Mouse (Mus musculus): ENCODE data around the gene Fbxw11.
"Not testable (repeated sequence)": the region's sequence is repeated elsewhere in the genome, so short reads cannot be mapped to it uniquely, and the experiment has no call there.

Gene Fbxw11

DNA sequence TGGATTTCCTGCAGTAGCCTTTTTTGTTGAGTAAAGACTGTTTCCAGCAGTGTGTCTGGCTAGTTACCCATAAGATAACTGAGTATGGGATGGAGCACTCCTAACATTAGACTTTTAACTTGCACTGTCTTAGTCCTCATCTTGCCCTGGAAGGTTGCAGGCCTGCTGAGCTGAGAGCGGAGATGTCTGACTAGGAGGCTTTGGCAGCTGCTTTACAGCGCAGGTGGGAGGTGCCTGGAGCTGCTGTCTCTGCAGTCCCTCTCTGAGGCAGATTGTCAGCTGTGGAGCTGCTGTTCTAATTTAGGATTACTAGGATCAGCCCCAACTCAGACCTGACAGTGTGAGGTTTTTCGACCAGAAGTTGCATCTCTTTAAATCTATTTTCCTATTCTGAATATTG is 34.3 kb downstream of the Fbxw11 start:
- DNase-seq (ENCODE audit: low spot score), result no peak

DNA sequence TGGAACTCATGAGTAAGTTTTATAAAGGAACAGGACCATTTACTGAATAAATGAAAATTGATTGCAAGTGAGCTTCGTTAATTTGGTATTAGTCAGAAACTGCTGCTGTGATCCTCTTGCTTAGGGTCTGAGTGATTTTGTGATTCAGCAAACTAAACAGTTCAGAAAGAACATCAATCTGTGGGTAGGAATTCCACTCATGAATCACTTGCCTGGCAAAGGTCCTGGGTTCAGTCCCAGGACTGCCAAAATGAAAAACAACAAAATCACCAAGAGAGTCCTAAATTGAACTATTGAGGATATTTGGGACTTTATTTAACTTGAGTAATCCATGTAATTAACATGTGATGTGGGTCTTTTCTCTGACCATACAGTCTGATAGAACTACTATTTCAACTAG is 35.3 kb downstream of the Fbxw11 start:
- no peak for DNase-seq (ENCODE audit: low spot score)

DNA sequence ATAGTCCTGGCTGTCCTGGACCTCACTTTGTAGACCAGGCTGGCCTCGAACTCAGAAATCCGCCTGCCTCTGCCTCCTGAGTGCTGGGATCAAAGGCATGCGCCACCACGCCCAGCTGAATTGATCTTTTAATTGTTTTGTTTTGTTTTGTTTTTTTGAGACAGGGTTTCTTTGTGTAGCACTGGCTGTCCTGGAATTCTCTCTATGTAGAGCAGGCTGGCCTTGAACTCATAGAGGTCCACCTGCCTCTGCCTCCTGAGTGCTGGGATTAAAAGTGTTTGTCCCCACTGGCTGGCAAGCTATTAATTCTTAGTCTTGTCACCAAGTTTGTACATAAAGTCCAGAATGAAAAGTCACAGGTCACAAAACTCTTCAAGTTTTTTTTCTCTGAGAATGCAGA is 36.6 kb downstream of the Fbxw11 start:
- DNase-seq (ENCODE audit: low spot score), result not testable (repeated sequence)

DNA sequence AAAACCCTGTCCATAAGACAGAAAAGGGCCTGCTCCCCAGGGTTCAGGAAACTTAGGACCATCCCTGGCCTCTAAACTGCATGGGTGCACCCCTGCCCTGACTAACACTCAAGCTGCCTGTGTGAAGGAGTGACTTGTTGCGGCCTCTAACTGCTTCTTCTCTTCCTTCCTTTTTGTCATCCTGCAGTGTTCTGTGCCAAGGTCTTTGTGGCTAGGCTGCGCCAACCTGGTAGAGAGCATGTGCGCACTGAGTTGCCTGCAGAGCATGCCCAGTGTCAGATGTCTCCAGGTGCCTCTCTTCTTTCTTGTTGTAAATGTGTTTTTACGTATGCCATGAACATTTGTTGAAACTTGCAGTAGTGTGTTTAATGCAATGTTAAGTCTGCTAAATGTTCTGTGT is 37.5 kb downstream of the Fbxw11 start:
- DNase-seq (ENCODE audit: low spot score), result no peak

DNA sequence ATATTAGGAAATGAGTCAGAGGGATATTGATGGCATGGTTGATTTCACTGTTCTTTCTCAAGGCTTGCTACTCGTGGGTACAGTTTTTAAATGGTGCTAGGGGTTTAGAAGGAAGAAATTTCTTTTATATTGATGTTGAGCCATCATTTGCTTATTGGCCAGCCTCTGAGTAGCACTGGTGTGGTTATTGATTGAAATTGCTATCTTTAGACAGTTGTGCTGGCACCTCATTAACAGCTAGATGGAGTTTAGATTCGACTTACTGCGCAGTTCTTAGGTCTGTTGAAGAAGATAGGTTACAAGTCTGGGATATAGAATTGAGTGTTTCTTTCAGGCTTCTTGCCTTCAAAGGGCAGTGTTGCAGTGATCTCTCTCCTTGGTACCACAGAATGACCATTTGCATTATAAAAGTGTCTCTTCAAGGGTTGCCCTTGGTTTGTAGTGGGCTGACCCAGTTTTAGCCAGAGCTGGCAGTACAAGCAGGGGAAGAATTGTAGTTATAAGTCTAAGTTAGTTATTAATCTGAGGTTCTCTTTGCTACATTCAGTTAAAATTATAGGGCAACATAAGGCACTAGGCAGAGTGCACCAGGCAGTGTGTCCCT is 38.8 kb downstream of the Fbxw11 start:
- DNase-seq (ENCODE audit: low spot score), result no peak

DNA sequence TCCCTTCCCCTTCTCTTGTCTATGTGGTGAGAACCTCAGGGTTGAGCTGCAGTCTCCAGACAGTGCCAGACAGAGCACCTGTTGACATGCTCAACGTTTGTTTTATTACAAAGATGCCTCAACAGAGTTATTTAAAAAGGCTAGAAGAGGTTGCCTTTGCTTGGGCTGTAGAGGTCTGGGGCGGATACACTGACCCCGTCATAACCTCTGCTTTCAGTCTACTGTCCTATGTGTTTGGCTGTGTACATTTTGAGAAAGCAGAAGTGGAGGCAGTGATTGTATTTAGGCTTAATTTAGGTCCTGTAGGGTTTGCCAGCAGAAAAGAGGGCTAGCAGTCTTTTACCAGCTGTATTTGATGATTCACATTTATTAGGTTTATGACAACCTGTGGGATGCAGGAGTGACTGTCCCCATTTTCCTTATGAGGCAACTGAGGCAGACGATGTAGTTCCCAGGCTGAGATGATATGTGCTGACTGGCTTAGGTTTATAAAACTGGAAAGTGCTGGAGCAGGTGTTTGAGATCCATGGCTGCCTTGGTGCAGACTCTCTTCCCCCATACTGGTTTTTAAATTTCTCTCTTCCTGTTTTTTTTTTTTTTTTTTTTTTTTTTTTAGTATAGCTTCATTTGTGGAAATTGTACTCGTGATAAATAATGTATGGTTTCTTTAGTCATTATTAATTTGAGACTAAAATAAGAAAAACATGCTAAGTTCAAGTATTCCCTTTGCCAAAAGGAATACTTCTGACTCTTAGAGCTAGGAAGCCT is 40.0 kb downstream of the Fbxw11 start:
- no peak for DNase-seq (ENCODE audit: low spot score)

DNA sequence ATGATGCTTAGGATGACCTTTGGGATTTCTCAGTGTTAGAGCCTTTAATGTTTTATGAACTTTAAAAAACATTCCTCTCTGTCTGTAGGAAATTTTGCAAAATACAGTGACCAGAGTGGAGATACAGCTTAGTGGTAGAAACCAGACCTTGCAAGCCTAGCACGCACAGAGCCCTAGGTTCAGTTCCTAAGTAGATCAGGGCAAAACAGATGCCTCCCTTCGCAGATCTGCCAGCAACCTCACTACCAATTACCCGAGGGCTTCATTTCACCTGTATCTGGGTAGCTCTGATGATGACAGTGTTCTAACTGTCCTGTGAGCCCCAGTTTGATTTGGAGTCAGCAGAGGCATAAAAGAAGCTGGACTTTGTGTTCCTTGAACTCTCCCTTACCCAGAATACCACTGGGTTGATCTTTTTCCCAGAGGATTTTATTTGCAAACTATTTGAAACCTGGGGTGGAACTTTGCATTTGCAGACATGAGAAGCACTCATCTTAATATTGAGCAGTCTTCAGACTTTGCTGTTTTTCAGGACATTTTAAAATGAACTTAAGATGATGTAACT is 42.2 kb downstream of the Fbxw11 start:
- DNase-seq (ENCODE audit: low spot score), result no peak

DNA sequence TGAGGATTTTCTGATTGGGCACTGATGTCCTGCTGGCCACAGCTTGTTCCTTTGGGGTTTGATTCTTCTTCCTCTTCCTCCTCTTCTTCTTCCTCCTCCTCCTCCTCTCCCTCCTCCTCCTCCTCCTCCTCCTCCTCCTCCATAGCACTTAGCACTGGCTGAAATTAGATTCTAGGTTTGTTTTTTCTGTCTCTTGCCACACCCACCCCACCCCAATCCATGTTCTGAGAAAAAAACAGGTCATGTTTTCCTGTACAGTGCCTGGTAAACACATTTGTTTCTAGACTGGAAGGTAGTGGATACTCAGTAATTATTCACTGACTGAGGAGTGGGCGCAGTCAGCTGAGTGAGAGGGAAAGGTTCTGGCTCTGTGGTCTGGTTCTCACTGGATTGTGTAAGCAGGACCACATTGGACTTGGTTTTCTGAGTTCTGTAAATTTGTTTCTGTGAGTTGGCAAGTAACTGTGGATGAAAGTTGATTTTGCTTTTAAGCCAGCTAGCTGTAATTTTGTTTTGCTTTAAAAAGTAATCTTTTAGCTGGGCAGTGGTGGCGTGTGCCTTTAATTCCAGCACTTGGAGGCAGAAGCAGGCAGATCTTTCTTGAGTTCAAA is 45.8 kb downstream of the Fbxw11 start:
- DNase-seq (ENCODE audit: low spot score), result no peak

DNA sequence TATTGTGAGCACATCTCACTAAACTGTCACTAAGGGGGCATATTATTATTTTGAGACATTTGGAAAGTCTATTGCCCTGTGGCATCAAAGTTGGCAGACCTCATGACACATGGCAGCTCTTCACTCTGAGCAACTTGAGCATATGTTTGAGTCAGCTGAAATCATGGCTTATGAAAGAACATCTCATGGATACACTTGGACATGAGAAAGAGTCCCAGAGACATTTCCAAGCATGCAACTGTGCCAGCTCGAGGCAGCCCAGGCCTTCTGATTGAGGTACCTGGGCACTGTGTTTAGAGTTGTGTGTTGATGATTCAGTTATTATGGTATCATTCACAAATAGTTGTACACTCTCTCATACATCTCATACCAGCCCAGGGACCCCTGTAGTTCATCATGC is 47.0 kb downstream of the Fbxw11 start:
- DNase-seq (ENCODE audit: low spot score), result no peak

DNA sequence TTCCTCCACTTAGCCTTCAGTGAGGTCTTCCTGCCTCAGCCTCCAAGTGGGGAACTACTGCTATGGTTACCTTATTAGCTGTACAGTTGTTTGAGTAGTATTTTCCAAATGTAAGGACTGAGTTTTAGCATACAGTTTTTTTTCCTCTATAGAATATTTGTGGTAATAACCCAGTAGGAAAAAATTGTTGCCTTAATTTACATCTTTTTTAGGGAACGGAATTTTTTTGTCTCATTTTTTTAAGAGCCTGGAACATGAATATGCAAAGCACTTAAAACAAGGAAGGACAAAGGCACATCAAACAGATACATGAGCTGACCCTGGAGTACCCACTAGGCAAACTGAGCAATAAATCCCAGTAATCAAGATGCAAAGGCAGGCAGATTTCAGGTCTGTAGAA is 50.3 kb downstream of the Fbxw11 start:
- DNase-seq (ENCODE audit: low spot score), result no peak

DNA sequence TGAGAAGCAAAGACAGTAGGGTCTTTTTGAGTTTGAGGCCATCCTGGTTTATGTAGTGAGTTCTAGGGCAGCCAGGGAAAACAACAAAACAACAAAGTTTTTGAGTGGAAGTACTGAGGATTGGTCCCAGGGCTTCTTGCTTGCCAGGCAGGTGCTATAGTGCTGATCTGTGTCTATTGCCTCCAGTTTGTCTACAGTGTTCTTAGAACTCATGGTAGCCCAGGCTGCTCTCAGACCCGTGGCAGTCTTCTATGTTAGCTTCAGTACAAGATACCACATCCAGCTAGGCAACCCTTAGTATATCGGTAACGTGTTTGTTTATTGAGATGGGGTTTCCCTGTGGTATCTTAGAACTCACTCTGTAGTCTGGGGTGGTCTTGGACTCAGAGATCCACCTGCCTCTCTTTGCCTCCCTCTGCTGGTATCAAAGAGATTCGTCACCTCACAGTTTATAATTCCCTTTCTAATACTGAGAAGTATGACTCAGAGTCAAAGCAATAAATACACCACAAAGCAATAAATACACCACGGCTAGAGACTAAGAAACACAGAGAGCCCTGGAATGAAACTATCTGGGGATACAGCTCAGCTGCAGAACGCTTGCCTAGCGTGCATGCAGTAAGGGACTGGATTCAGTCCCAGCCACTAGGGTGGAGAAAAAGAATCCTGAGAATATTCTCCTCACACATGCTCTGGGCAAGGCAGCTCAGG is 51.1 kb downstream of the Fbxw11 start:
- DNase-seq (ENCODE audit: low spot score), result no peak

DNA sequence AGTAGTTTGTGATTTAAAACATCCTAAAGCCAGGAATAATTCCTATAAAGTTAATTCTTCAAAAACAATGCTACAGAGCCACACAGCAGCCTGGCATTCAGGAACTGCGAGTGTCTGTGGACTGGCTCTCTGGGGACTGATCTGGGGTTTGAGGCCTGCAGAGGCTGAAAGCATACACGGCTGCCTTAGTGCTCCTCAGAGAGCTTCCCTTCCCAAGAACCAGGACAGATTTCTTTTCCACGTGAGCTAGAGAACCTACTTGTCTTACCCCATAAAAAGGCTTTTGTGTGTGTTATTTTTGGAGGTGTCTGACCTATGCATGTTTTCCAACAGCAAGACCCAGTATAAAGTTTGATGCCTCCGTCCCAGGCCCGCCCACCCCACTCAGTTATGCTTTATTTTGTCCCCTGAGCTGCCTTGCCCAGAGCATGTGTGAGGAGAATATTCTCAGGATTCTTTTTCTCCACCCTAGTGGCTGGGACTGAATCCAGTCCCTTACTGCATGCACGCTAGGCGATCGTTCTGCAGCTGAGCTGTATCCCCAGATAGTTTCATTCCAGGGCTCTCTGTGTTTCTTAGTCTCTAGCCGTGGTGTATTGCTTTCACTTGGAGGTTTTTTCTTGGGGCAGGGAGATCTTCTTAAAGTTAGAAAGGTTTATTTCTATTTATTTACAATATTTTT is 51.9 kb downstream of the Fbxw11 start:
- not testable (repeated sequence) for DNase-seq (ENCODE audit: low spot score)

DNA sequence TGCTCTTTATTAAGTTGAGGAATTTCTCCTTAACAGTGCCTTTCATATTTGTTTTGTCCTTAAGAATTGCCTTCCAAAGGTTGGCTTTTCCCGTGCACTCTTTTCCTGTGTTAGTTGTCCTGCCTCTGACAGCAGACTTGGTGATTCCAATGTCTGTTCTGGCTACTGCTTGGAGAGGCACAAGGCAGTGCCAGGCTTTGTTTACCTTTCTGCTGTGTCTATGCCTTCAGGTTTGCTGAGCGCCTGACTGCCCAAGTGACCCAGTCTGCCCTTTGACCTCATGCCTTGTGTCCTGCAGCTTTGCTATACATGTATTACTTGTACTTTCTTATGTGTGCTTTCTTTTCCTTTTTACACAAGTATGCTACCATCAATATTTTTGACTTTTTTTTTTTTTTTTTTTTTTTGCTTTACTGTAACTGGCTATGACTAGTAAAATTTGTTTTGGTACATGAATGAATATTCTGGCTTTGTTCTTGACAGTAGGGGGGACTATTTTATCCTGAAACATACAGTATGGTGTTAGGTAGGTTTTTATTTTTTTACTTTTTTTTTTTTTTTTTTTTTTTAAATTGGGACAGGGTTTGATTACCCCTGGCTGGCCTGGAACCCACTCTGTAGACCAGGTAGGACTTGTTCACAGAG is 54.0 kb downstream of the Fbxw11 start:
- no peak for DNase-seq (ENCODE audit: low spot score)

DNA sequence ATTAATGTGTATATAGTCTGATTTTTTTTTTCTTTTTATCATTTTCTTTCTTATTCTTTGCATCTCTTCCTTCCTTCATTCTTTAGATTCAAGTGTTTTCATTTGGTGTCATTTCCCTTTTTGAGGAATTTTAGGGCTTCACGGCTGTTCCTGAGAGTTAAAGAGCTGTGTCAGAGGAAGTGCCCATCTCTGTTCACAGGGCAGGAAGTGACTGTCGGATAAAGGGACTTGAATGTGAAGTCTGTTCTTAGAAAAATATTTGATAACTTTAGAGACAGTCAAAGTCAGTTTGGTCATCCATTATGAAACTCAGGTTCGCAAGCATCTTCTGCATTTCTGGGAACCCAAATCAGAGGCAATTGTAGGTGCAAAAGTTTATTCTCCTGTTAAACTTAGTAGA is 55.2 kb downstream of the Fbxw11 start:
- DNase-seq (ENCODE audit: low spot score), result no peak

DNA sequence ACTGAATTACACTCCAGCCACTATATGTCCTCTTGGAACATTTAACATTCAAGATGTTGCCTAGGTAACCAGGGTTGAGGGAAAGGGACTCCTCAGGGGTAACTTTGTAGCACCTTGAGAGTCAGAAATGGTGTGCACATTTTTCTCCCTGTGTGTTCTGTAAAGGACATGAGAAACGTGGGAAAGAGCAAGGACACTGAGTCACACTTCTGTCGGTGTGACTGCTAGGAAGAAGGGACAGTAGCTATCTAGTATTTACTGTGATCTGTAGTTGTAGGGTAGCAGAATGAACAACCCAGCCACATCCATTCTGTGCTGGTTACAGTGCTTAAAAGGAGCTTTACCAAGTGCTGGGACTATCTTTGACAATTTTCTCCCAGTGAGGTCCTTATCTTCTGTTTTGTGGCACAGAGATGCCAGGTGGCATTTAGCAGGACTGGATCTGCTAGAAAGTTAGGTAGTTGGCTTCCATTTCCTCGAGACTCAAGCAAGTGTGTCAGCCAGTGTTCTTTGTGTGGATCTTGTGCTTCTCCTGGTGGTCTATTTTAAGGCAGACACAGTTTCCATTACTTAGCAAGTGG is 57.5 kb downstream of the Fbxw11 start:
- DNase-seq (ENCODE audit: low spot score), result no peak

DNA sequence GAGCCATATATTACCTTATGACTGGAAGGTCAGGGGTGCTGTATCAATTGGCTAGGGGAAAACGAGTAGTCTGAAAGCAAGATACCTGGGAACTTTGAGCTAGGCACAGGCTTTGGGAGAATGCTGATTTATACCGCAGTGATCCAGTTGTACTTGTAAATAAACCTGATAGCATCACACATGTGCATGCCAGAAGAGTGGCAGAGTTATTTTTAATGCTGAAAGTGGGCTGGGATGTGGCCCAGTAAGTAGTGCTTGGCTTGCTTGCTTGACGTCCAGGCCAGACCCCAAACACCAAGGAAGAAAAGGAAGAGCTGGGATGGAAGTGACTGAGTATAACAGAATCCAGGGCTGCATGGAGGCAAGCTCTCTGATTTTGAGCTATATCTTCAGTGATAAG is 59.0 kb downstream of the Fbxw11 start:
- no peak for DNase-seq (ENCODE audit: low spot score)

DNA sequence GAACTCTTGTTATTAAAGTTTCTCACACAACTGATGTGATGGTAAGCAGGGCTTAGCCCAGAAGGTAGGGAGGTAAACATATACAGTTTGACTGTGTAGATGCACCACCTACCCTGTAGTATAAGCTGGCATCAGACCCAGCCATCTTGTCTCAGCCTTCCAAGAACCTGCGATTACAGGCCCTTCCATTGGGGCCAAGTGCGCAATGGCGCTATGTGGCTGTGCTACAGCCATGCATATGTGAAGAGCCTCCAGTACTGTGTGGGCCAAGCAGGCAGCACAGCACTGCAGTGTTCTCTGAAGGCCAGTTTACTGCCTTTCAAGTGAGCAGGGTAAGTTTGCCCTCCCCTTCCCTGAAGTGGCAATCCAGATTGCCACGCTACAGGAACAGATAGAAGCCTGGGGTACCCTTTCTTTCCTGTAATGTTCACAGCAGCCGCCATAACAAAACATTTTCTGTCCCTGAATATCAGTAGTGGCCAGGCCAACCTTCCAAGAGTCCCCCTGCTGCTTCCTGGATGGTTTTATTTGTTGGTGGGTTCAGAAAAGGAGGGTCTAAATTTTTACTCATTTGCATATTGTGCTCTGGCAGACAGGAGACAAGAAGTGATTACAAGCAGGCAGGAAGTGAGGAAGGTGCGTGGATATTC is 61.8 kb downstream of the Fbxw11 start:
- DNase-seq (ENCODE audit: low spot score), result no peak

DNA sequence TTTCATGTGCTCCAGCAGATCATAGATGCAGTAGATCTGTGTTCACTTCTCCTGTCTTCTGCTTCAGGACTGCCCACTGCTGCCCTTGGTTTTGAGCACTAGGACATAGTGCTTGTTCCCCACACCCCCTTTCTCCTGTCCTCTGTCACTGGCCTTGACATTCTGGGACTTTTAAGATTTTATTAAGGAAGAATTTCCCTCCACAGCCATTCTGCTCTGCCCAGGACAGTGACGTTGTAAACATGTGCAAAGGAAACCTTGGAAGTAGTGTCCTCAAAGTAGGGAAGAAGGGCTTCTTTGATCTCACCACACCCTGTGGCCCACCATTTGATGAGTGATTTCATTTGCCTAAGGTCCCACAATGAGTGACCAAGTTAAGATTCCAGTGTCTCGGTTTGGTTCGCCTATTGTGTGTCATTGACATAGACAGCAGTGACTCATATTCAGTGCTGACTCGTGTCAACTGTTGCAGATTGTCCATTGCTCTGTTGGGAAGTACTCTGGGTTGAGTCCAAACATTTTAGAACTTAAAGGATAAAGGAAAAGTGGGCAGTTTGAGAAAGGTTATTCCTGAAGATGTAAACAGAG is 64.0 kb downstream of the Fbxw11 start:
- DNase-seq (ENCODE audit: low spot score), result no peak

DNA sequence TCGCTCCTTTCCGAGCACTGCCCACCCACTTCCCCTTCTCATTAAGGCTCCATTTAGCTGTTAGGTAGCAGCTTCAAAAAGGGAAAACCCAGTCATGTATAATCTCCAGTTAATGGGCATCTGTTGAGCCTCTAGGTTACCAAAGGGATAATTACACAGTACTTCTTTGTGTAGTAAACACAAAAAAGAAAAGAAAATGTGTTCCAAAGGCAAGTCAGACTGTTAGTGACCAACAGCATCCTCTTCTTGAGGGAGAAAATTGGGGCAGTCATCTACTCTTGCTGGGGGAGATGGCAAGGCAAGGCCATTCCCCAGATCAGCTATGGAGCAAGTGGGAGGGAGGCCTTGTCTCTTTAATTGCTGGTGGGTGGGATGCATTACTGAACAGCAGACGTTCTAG is 65.0 kb downstream of the Fbxw11 start:
- DNase-seq (ENCODE audit: low spot score), result no peak
